ENCODE assay signal across 9 mouse cellular contexts in the genomic region with DNA sequence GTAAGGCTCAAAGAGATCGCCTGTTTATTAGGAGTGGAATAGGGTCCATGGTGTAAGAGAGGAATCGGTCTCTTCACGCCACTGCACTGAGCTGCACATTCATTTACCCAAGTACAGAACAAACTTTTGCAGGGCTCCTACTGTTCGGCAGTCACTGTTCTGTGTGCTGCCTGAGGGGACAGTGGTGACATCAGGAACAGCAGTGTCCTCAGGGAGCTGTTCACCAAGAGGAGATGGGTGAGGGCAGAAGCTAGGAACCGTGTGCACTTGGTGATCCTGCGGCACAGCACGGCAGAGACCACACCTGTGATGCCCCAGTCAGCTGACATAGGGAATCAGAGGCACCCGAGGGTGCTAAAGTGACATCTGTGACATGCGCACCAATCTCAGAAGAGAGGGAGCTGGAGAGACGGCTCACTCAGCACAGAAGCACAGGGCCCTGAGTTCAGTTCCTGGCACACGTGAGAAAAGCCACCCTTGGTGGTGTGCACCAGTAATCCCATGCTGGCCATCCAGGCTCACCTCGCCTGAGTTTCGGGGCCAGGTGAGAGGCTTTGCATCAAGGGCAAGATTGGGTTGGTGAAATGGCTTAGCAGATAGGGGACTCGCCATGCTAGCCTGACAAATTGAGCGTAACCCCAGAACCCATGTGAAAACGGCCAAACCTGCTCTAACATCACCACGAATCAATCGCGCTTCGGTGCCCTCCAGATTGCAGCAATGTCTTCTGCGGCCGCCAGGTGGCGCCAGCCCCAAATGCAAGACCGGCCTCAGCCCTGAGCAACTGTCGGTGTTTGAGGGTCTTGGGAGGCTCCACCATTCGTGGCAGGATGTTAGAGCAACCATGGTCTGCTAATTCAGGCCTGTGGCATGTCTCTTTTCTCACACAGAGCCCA. TPM values are rescaled to one million over a fixed set of nuclear protein-coding genes. Genes with fewer than 3 reads are reported as not detected.
DNase-seq lines count a peak whose midpoint lies in the region; ATAC-seq and TF ChIP-seq lines count a peak whose summit lies in the region.
"Had no signal": no experiment of that assay in that cellular context is flagged by ENCODE, and none has a peak within 500 bp of the region (broad histone marks: within the 10 kb centered on the region; RNA-seq: fewer than 3 reads in every experiment).

No protein-coding gene starts in this region.

- no peak overlapping the region for H3K4me3 ChIP-seq in ES-E14 (ENCODE audit: insufficient read depth in 1 of 2, low read depth in 1 of 2, low read length in 2 of 2, poor library complexity in 1 of 2, severe bottlenecking in 1 of 2)
- no peak overlapping the region for H3K4me3 ChIP-seq in forebrain, embryonic 15.5 days
- H3K4me3 ChIP-seq in hindbrain, embryonic 10.5 days, result no peak overlapping the region
- H3K4me3 ChIP-seq: heart, embryonic 13.5 days had no signal

- ATAC-seq in forebrain, embryonic 15.5 days (replicated peaks), result peak; percentile 82

- no peak overlapping the region for H3K4me2 ChIP-seq in forebrain, embryonic 15.5 days (replicated peaks)
- H3K4me2 ChIP-seq: heart, embryonic 13.5 days had no signal

- WGBS in forebrain, embryonic 15.5 days, result 44% methylated on average over 26 of the region's 26 CpGs
- 48% methylated on average over 26 of the region's 26 CpGs for WGBS in hindbrain, embryonic 10.5 days

- H3K9ac ChIP-seq in ES-E14 (ENCODE audit: insufficient read depth, low read depth, low read length, poor library complexity, severe bottlenecking), result no peak overlapping the region
- H3K9ac ChIP-seq in forebrain, embryonic 15.5 days (replicated peaks), result no peak overlapping the region
- H3K9ac ChIP-seq: heart, embryonic 13.5 days had no signal

- in situ Hi-C loops in ES-E14 (cut with MboI; ENCODE audit: low sequenced_read_pairs in 2 of 2, unreplicated experiment in 2 of 2), result no loop called here

- no peaks in the 10 kb centered on the region; the same call in 1 of the 2 replicates for H3K36me3 ChIP-seq in ES-E14 (ENCODE audit: control insufficient read depth, insufficient read depth, low read length, poor library complexity, severe bottlenecking)
- H3K36me3 ChIP-seq in forebrain, embryonic 15.5 days, result no peaks in the 10 kb centered on the region
- H3K36me3 ChIP-seq in hindbrain, embryonic 10.5 days, result no peaks in the 10 kb centered on the region
- H3K36me3 ChIP-seq: heart, embryonic 13.5 days had no signal

- peaks cover 5% of the 10 kb centered on the region; the same call in 1 of the 2 replicates for H3K9me3 ChIP-seq in ES-E14 (ENCODE audit: control insufficient read depth, insufficient read depth, low read depth, low read length)
- no peaks in the 10 kb centered on the region for H3K9me3 ChIP-seq in forebrain, embryonic 15.5 days
- no peaks in the 10 kb centered on the region for H3K9me3 ChIP-seq in hindbrain, embryonic 10.5 days
- H3K9me3 ChIP-seq: heart, embryonic 13.5 days had no signal

- DNase-seq in ES-E14 (ENCODE audit: low read depth, low spot score), result no peak
- peak; percentile 77 for DNase-seq in cerebellum, adult 11-12 months
- peak; percentile 86 for DNase-seq in hindbrain, embryonic 10.5 days (ENCODE audit: low spot score)
- DNase-seq in layer of hippocampus, adult 9-10 months (ENCODE audit: low spot score), result peak; percentile 71
- peak; percentile 74 for DNase-seq in lung, postnatal 14 days
- peak; percentile 77 for DNase-seq in ovary, postnatal 14 days (ENCODE audit: low spot score)
- peak; percentile 79 for DNase-seq in thymus, postnatal 14 days

- H3K27ac ChIP-seq in ES-E14 (ENCODE audit: insufficient read depth, low read depth, low read length, poor library complexity, severe bottlenecking), result no peak overlapping the region
- H3K27ac ChIP-seq in forebrain, embryonic 15.5 days (replicated peaks), result no peak overlapping the region
- no peak overlapping the region for H3K27ac ChIP-seq in hindbrain, embryonic 10.5 days
- H3K27ac ChIP-seq: heart, embryonic 13.5 days had no signal

- no peaks in the 10 kb centered on the region for H3K27me3 ChIP-seq in forebrain, embryonic 15.5 days
- no peaks in the 10 kb centered on the region; the same call in 1 of the 2 replicates for H3K27me3 ChIP-seq in hindbrain, embryonic 10.5 days (ENCODE audit: insufficient read depth, poor library complexity, severe bottlenecking)

- H3K4me1 ChIP-seq in ES-E14 (ENCODE audit: control insufficient read depth in 2 of 2, insufficient read depth in 2 of 2, low read length in 2 of 2, poor library complexity in 1 of 2), result peaks cover 0 to 4% of the 10 kb centered on the region in 2 experiments; a peak in 1 of 4 replicates
- 0 out of 2 replicates have a peak, but pooled peaks cover 6% of the 10 kb centered on the region for H3K4me1 ChIP-seq in forebrain, embryonic 15.5 days
- H3K4me1 ChIP-seq in hindbrain, embryonic 10.5 days (replicated peaks), result peaks cover 12% of the 10 kb centered on the region; the same call in 1 of the 2 replicates
- H3K4me1 ChIP-seq: heart, embryonic 13.5 days had no signal

TF ChIP-seq in ES-E14, 5 proteins besides CTCF, POLR2A, EP300 and RAD21:
- TF ChIP-seq MAFK (IDR thresholded peaks at IDR 0.05; ENCODE audit: insufficient read depth, low read depth, low read length) (no peak), CHD2 (IDR thresholded peaks at IDR 0.05; ENCODE audit: low read depth, low read length) (no peak), ZC3H11A (IDR thresholded peaks at IDR 0.05; ENCODE audit: borderline replicate concordance, low read depth, low read length) (0 out of 2 replicates have a peak, but pooled peaks have one; percentile 10), HCFC1 (IDR thresholded peaks at IDR 0.05; ENCODE audit: borderline replicate concordance, insufficient read depth, low read length) (no peak)

RNA-seq across cellular contexts. Expression of a gene that starts 39.9 kb away (rescaled TPM):
- total RNA-seq in ES-E14 (2012; rRNA removed), result 16.1 and 23.8 TPM in 2 replicates
- 2.7 and 3.6 TPM in 2 replicates for polyA plus RNA-seq in forebrain, embryonic 15.5 days (2015; fragmentation: Nextera tagmentation; extraction: Ambion mirVana)
- polyA plus RNA-seq in hindbrain, embryonic 10.5 days (2016; fragmentation: Nextera tagmentation; extraction: Ambion mirVana), result 10.8 and 10.9 TPM in 2 replicates
